9 mouse cellular contexts compared by ENCODE assay signal in the genomic region with DNA sequence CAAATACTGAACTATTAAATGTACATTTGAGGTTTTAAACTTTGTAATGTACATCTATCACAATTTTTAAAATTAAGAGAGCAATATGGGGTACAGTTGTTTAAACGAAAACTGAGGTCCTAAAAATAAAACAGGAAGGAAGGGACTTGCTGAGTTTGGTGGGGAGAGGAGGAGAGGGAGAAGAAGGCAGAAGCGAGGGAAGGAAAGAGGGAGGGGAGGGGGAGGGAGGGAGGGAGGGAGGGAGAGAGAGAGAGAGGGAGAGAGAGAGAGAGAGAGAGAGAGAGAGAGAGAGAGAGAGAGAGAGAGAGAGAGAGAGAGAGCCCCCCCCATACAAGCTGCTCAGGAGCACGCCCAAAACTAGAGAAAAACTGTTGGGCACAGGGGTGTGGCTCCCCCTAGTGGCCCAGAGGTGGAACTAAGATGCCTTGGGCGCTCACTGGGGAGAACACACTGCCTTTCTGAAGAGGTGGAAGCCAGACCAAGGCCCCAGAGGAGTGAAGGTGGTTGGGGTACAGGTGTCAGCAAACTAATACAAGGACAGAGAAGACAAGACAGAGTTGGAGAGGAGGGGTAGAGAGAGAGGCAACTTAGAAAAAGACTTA. TPM values are rescaled to one million over a fixed set of nuclear protein-coding genes. Genes with fewer than 3 reads are reported as not detected.
DNase-seq lines count a peak whose midpoint lies in the region; ATAC-seq and TF ChIP-seq lines count a peak whose summit lies in the region.
"Had no signal": no experiment of that assay in that cellular context is flagged by ENCODE, and none has a peak within 500 bp of the region (broad histone marks: within the 10 kb centered on the region; RNA-seq: fewer than 3 reads in every experiment).

No protein-coding gene starts in this region.

- H3K4me3 ChIP-seq in heart, embryonic 12.5 days = no peak overlapping the region
- H3K4me3 ChIP-seq: limb, embryonic 15.5 days had no signal

- 14% methylated on average over 3 of the region's 4 CpGs for WGBS in heart, embryonic 12.5 days

- no peak overlapping the region for H3K27ac ChIP-seq in heart, embryonic 12.5 days (ENCODE audit: poor library complexity, severe bottlenecking)
- H3K27ac ChIP-seq: limb, embryonic 15.5 days had no signal

- H3K27me3 ChIP-seq in heart, embryonic 12.5 days (replicated peaks) = peaks cover 38% of the 10 kb centered on the region

- DNase-seq in heart, adult 18-20 months = peak; percentile 53 to 67
- peak; percentile 44 for DNase-seq in CD4-positive helper T cell, adult 2 months (ENCODE audit: low read depth, low spot score)
- peak; percentile 66 for DNase-seq in brain, embryonic 14.5 days (ENCODE audit: low read depth)
- DNase-seq in gastrocnemius, adult 18-20 months (ENCODE audit: low spot score) = peak; percentile 41
- peak; percentile 42 to 43 for DNase-seq in layer of hippocampus, postnatal 36 days
- DNase-seq in spleen, postnatal 4 days (ENCODE audit: low spot score in 2 of 2) = peak; percentile 73 to 86

- H3K4me2 ChIP-seq in heart, embryonic 12.5 days = no peak overlapping the region
- H3K4me2 ChIP-seq: limb, embryonic 15.5 days had no signal

- TF ChIP-seq POLR2A in brain, embryonic 14.5 days (IDR thresholded peaks at IDR 0.05; ENCODE audit: borderline replicate concordance, extremely low read depth, insufficient read depth, insufficient read length, poor library complexity, severe bottlenecking) = no peak

- no peaks in the 10 kb centered on the region for H3K9me3 ChIP-seq in heart, embryonic 12.5 days (replicated peaks)
- H3K9me3 ChIP-seq: limb, embryonic 15.5 days had no signal

- ATAC-seq in heart, embryonic 12.5 days (ENCODE audit: insufficient number of reproducible peaks, low FRiP score) = no peak
- ATAC-seq in megakaryocyte-erythroid progenitor cell, adult 5-6 weeks (replicated peaks; ENCODE audit: low FRiP score, low TSS enrichment, poor library complexity, severe bottlenecking) = peak; percentile 35; the same call in 1 of the 2 replicates

- peak; percentile 90 for TF ChIP-seq CTCF in brain, embryonic 14.5 days (IDR thresholded peaks at IDR 0.05; ENCODE audit: borderline replicate concordance, extremely low read depth, insufficient read depth, insufficient read length)

- peaks cover 8% of the 10 kb centered on the region for H3K4me1 ChIP-seq in heart, embryonic 12.5 days (replicated peaks)

- H3K9ac ChIP-seq in heart, embryonic 12.5 days = no peak overlapping the region
- H3K9ac ChIP-seq: limb, embryonic 15.5 days had no signal

- H3K36me3 ChIP-seq in heart, embryonic 12.5 days = no peaks in the 10 kb centered on the region
- H3K36me3 ChIP-seq: limb, embryonic 15.5 days had no signal

RNA-seq across cellular contexts. Expression of gene Trim58, which starts 3.8 kb away (rescaled TPM):
- total RNA-seq in heart, adult 18-20 months (2021) = not detected
- 1.5 and 2.0 TPM in 2 replicates for polyA plus RNA-seq in heart, embryonic 12.5 days (2016; fragmentation: Nextera tagmentation; extraction: Ambion mirVana)
- 0.11 TPM in 1 of 2 replicates, not detected in the other for polyA plus RNA-seq in brain, embryonic 14.5 days (2012; rRNA removed)
- not detected for total RNA-seq in gastrocnemius, adult 18-20 months (2021)
- total RNA-seq in layer of hippocampus, postnatal 36 days (2021) = not detected
- total RNA-seq in megakaryocyte-erythroid progenitor cell, adult 5-6 weeks (2014; fragmentation: Nextera tagmentation) = 10.9 and 13.2 TPM in 2 replicates
- 5.3 and 8.0 TPM in 2 replicates for total RNA-seq in megakaryocyte-erythroid progenitor cell, adult 5-6 weeks (2017)
- polyA plus RNA-seq: limb, embryonic 15.5 days had no signal

RNA-seq across cellular contexts. Expression of gene Olfr323, which starts 6.2 kb away (rescaled TPM):
- not detected for total RNA-seq in heart, adult 18-20 months (2021)
- polyA plus RNA-seq in heart, embryonic 12.5 days (2016; fragmentation: Nextera tagmentation; extraction: Ambion mirVana) = not detected in 2 replicates
- polyA plus RNA-seq in brain, embryonic 14.5 days (2012; rRNA removed) = not detected in 2 replicates
- total RNA-seq in gastrocnemius, adult 18-20 months (2021) = not detected
- total RNA-seq in layer of hippocampus, postnatal 36 days (2021) = not detected
- not detected in 2 replicates for total RNA-seq in megakaryocyte-erythroid progenitor cell, adult 5-6 weeks (2014; fragmentation: Nextera tagmentation)
- total RNA-seq in megakaryocyte-erythroid progenitor cell, adult 5-6 weeks (2017) = not detected in 2 replicates
- polyA plus RNA-seq: limb, embryonic 15.5 days had no signal

RNA-seq across cellular contexts. Expression of gene 2210407C18Rik, which starts 20.6 kb away (rescaled TPM):
- total RNA-seq in heart, adult 18-20 months (2021) = 1 to 10 TPM; 2.7 to 4.9 TPM
- polyA plus RNA-seq in heart, embryonic 12.5 days (2016; fragmentation: Nextera tagmentation; extraction: Ambion mirVana) = not detected in 2 replicates
- not detected in 2 replicates for polyA plus RNA-seq in brain, embryonic 14.5 days (2012; rRNA removed)
- not detected for total RNA-seq in gastrocnemius, adult 18-20 months (2021)
- not detected for total RNA-seq in layer of hippocampus, postnatal 36 days (2021)
- not detected in 2 replicates for total RNA-seq in megakaryocyte-erythroid progenitor cell, adult 5-6 weeks (2014; fragmentation: Nextera tagmentation)
- total RNA-seq in megakaryocyte-erythroid progenitor cell, adult 5-6 weeks (2017) = not detected in 2 replicates
- polyA plus RNA-seq: limb, embryonic 15.5 days had no signal

RNA-seq across cellular contexts. Expression of gene Olfr322, which starts 22.1 kb away (rescaled TPM):
- not detected for total RNA-seq in heart, adult 18-20 months (2021)
- not detected in 2 replicates for polyA plus RNA-seq in heart, embryonic 12.5 days (2016; fragmentation: Nextera tagmentation; extraction: Ambion mirVana)
- not detected in 2 replicates for polyA plus RNA-seq in brain, embryonic 14.5 days (2012; rRNA removed)
- total RNA-seq in gastrocnemius, adult 18-20 months (2021) = not detected
- not detected for total RNA-seq in layer of hippocampus, postnatal 36 days (2021)
- total RNA-seq in megakaryocyte-erythroid progenitor cell, adult 5-6 weeks (2014; fragmentation: Nextera tagmentation) = not detected in 2 replicates
- total RNA-seq in megakaryocyte-erythroid progenitor cell, adult 5-6 weeks (2017) = 0.15 TPM in 1 of 2 replicates, not detected in the other
- polyA plus RNA-seq: limb, embryonic 15.5 days had no signal

RNA-seq across cellular contexts. Expression of gene Olfr324, which starts 41.6 kb away (rescaled TPM):
- total RNA-seq in heart, adult 18-20 months (2021) = not detected
- polyA plus RNA-seq in heart, embryonic 12.5 days (2016; fragmentation: Nextera tagmentation; extraction: Ambion mirVana) = not detected in 2 replicates
- 0.10 TPM in 1 of 2 replicates, not detected in the other for polyA plus RNA-seq in brain, embryonic 14.5 days (2012; rRNA removed)
- not detected for total RNA-seq in gastrocnemius, adult 18-20 months (2021)
- total RNA-seq in layer of hippocampus, postnatal 36 days (2021) = not detected
- not detected in 2 replicates for total RNA-seq in megakaryocyte-erythroid progenitor cell, adult 5-6 weeks (2014; fragmentation: Nextera tagmentation)
- not detected in 2 replicates for total RNA-seq in megakaryocyte-erythroid progenitor cell, adult 5-6 weeks (2017)
- polyA plus RNA-seq: limb, embryonic 15.5 days had no signal

Comparison
In these comparisons a context has a peak if more than half of its experiments do, and no peak if none do; other contexts are left out.
1. RNA of gene Trim58, which starts 3.8 kb away (total RNA-seq): 5.3 to 13.2 TPM in megakaryocyte-erythroid progenitor cell, adult 5-6 weeks; not detected in heart, adult 18-20 months, not detected in layer of hippocampus, postnatal 36 days and not detected in gastrocnemius, adult 18-20 months; every median in the first group is over 4 times any median in the second.
2. Peak in every context shown above with its lines, with median percentiles within 50 percentile points of each other: DNase-seq.